Mouse (Mus musculus): Measurements from ENCODE around the gene Lamtor1.

DNA sequence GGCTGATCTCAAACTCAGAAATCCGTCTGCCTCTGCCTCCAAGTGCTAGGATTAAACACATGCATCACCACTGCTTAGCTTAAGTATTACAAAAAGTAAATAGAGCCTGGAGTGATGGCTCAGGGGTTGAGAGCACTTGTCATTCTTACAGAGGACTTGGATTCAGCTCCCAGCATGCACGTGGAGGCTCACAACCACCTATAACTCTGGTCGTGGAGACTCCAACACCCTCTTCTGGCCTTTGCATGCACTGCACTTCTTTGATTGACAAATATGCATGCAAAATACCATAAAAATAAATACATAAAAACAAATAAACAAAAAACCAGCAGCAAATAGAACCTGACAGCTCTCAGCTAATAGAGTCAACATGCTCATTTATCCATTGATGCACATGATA, 43.4 kb upstream of the Lamtor1 start:
- TF ChIP-seq POLR2A (IDR thresholded peaks at IDR 0.05; ENCODE audit: borderline replicate concordance, extremely low read depth, insufficient read depth, insufficient read length, poor library complexity, severe bottlenecking) (no peak), CTCF (IDR thresholded peaks at IDR 0.05; ENCODE audit: borderline replicate concordance, extremely low read depth, insufficient read depth, insufficient read length) (no peak)
